Mouse (Mus musculus): Measurements from ENCODE around the gene Tex48.

GRCm38 (mm10) chr4:63668255-63668654, 46.0 kb upstream of the Tex48 start:
- TF ChIP-seq CTCF (IDR thresholded peaks at IDR 0.05; ENCODE audit: low read depth), result no peak
- TF ChIP-seq EP300 (optimal IDR thresholded peaks at IDR 0.05), result no peak
